Mouse (Mus musculus): ENCODE results near the gene Arl14. TPM values are rescaled to one million over a fixed set of nuclear protein-coding genes. Genes with fewer than 3 reads are reported as not detected.
"Not testable (repeated sequence)": the region's sequence is repeated elsewhere in the genome, so short reads cannot be mapped to it uniquely, and the experiment has no call there.

The Arl14 gene
- polyA plus RNA-seq, 1 experiment from 2014 or later: not detected

- no peaks in the 10 kb centered on the region for H3K9me3 ChIP-seq
- ATAC-seq (replicated peaks): no peak
- H3K4me3 ChIP-seq: no peak overlapping the region
- no peak overlapping the region for H3K27ac ChIP-seq
- 93% methylated on average over 17 of the region's 17 CpGs for WGBS
- H3K9ac ChIP-seq: no peak overlapping the region
- no peaks in the 10 kb centered on the region for H3K27me3 ChIP-seq (replicated peaks)
- no peaks in the 10 kb centered on the region for H3K4me1 ChIP-seq
- no peaks in the 10 kb centered on the region for H3K36me3 ChIP-seq (replicated peaks)
- no peak overlapping the region for H3K4me2 ChIP-seq
Observed at GRCm38 (mm10) chr3:69253096-69253866, 31.1 kb downstream of the Arl14 start.

- no peak overlapping the region for H3K4me2 ChIP-seq
- no peaks in the 10 kb centered on the region for H3K4me1 ChIP-seq
- no peaks in the 10 kb centered on the region for H3K9me3 ChIP-seq
- ATAC-seq (replicated peaks): no peak
- 48% methylated on average over 7 of the region's 7 CpGs for WGBS
- H3K27me3 ChIP-seq (replicated peaks): no peaks in the 10 kb centered on the region
- no peak overlapping the region for H3K4me3 ChIP-seq
- H3K36me3 ChIP-seq (replicated peaks): no peaks in the 10 kb centered on the region
- H3K27ac ChIP-seq: no peak overlapping the region
- H3K9ac ChIP-seq: no peak overlapping the region
Observed at GRCm38 (mm10) chr3:69254676-69255075, 32.5 kb downstream of the Arl14 start.

- no peak overlapping the region for H3K4me2 ChIP-seq
- H3K9ac ChIP-seq: no peak overlapping the region
- no peaks in the 10 kb centered on the region for H3K9me3 ChIP-seq
- H3K27me3 ChIP-seq (replicated peaks): no peaks in the 10 kb centered on the region
- no peak overlapping the region for H3K4me3 ChIP-seq
- no peaks in the 10 kb centered on the region for H3K4me1 ChIP-seq
- 7% methylated on average over 2 of the region's 2 CpGs for WGBS
- no peaks in the 10 kb centered on the region for H3K36me3 ChIP-seq (replicated peaks)
- H3K27ac ChIP-seq: no peak overlapping the region
- peak; percentile 76 for ATAC-seq (replicated peaks)
Observed at GRCm38 (mm10) chr3:69257049-69257699, 35.0 kb downstream of the Arl14 start.

GRCm38 (mm10) chr3:69263010-69263643 is 40.9 kb downstream of the Arl14 start:
- Histone ChIP-seq H3K36me3 (replicated peaks) (no peaks in the 10 kb centered on the region), H3K27ac (no peak overlapping the region), H3K4me2 (no peak overlapping the region), H3K9me3 (no peaks in the 10 kb centered on the region), H3K27me3 (replicated peaks) (no peaks in the 10 kb centered on the region), H3K4me3 (no peak overlapping the region), H3K9ac (no peak overlapping the region), H3K4me1 (no peaks in the 10 kb centered on the region)
- 89% methylated on average over 7 of the region's 7 CpGs for WGBS
- no peak for ATAC-seq (replicated peaks)

- not testable (repeated sequence) for H3K9ac ChIP-seq; H3K27me3 ChIP-seq (replicated peaks); H3K9me3 ChIP-seq; ATAC-seq (replicated peaks); H3K36me3 ChIP-seq (replicated peaks); H3K4me1 ChIP-seq; H3K4me2 ChIP-seq; H3K4me3 ChIP-seq; H3K27ac ChIP-seq
- 93% methylated on average over 2 of the region's 2 CpGs for WGBS
Observed at GRCm38 (mm10) chr3:69264299-69264698, 42.1 kb downstream of the Arl14 start.

- WGBS: 71% methylated on average over 7 of the region's 7 CpGs
- Histone ChIP-seq H3K27ac (no peak overlapping the region), H3K36me3 (replicated peaks) (no peaks in the 10 kb centered on the region), H3K4me1 (peaks cover 11% of the 10 kb centered on the region), H3K4me2 (no peak overlapping the region), H3K4me3 (no peak overlapping the region), H3K9ac (no peak overlapping the region), H3K27me3 (replicated peaks) (no peaks in the 10 kb centered on the region), H3K9me3 (no peaks in the 10 kb centered on the region)
- ATAC-seq (replicated peaks): no peak
Observed at GRCm38 (mm10) chr3:69271812-69272211, 49.6 kb downstream of the Arl14 start.

Other genes with a start within 250 kb of the Arl14 start
- 8.0 and 8.3 TPM in 2 replicates for gene Ift80, start 217.8 kb upstream of the Arl14 start, polyA plus RNA-seq (2015; fragmentation: Nextera tagmentation; extraction: Ambion mirVana)
- gene Smc4, start 217.7 kb upstream of the Arl14 start, polyA plus RNA-seq (2015; fragmentation: Nextera tagmentation; extraction: Ambion mirVana): 32.1 and 36.9 TPM in 2 replicates
- 38.4 and 39.9 TPM in 2 replicates for gene Trim59, start 177.7 kb upstream of the Arl14 start, polyA plus RNA-seq (2015; fragmentation: Nextera tagmentation; extraction: Ambion mirVana)
- gene Kpna4, start 95.3 kb upstream of the Arl14 start, polyA plus RNA-seq (2015; fragmentation: Nextera tagmentation; extraction: Ambion mirVana): 33.0 and 34.9 TPM in 2 replicates
- gene Ppm1l, start 94.4 kb downstream of the Arl14 start, polyA plus RNA-seq (2015; fragmentation: Nextera tagmentation; extraction: Ambion mirVana): 24.7 and 26.0 TPM in 2 replicates

Data from midbrain, embryonic 15.5 days (tissue).